Mouse (Mus musculus): ENCODE data around the gene Srrm2. TPM values are rescaled to one million over a fixed set of nuclear protein-coding genes. Genes with fewer than 3 reads are reported as not detected.
A peak's percentile ranks its signal among the peaks of the same experiment; 100 is the strongest.

The Srrm2 gene
- 91.7 to 297 TPM (median 188 TPM) in 3 replicates for total RNA-seq (2017)

DNA sequence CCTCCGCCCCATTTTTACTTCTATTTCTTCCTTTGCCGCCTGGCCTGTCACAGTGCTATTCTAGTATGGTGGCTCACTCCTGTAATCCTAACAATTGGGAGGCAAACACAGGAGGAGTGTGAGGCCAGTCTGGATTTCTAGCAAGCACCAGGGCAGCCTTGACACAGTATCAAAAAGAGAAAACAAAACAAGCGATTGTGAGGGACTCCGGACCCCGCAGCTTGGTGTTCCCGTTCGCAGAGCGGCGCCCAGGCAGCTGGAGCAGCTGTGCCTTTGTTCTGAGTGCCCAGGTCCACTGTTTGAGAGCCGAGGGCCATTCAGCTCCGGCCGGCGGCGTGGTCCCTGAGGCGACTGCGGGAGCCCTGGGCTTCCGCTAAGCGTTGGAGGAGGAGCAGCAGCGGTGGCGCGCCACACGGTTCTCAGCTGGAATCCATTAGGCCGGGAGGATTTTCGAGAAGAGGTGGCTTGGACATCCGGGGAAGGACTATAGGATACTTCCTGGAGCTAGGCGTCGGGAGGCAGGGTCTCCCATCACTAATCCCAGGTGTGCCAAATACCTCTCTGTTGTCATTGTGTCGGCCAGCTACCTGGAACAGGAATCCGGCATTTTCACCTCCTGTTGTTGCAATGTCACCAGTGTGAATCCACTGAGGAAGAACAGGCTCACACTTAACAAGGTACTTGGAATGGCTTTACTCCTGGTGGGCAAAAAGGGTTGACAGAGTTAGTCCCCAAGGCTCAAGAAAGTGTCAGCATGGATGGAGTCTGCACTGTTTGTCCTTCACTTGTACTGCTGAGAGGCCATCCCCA is at the start of gene Srrm2:
Gene Srrm2 (plus strand): TSS at position 264 of the 810 bp plus-strand sequence.
- peak; percentile 54 for ATAC-seq (replicated peaks; ENCODE audit: insufficient number of reproducible peaks, low FRiP score, low TSS enrichment, poor library complexity, severe bottlenecking)

DNA sequence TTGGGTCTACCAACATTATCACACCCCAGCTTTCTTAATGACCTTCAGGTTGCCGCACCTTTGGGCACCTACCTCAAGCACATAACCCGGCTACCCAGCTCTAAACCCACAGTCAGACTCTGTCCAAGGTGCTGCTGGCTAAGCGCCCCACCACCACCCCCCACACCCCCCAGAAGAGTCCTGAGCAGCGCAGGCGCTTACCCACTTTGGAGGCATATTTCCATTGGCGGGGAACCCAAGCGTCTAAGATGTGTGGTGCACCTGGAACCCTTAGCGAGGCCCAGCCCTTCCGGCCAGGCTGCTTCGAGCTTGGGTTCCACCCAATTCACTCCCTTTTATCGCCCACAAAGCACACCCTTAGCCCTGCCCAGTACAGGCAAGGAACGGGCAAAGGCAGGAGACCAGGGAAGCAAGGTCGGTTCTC is 49.7 kb upstream of the Srrm2 start, which contains the start of gene Paqr4:
Gene Paqr4 (minus strand): TSS at position 270 of the 424 bp plus-strand sequence.
- ATAC-seq (replicated peaks; ENCODE audit: insufficient number of reproducible peaks, low FRiP score, low TSS enrichment, poor library complexity, severe bottlenecking): no peak

DNA sequence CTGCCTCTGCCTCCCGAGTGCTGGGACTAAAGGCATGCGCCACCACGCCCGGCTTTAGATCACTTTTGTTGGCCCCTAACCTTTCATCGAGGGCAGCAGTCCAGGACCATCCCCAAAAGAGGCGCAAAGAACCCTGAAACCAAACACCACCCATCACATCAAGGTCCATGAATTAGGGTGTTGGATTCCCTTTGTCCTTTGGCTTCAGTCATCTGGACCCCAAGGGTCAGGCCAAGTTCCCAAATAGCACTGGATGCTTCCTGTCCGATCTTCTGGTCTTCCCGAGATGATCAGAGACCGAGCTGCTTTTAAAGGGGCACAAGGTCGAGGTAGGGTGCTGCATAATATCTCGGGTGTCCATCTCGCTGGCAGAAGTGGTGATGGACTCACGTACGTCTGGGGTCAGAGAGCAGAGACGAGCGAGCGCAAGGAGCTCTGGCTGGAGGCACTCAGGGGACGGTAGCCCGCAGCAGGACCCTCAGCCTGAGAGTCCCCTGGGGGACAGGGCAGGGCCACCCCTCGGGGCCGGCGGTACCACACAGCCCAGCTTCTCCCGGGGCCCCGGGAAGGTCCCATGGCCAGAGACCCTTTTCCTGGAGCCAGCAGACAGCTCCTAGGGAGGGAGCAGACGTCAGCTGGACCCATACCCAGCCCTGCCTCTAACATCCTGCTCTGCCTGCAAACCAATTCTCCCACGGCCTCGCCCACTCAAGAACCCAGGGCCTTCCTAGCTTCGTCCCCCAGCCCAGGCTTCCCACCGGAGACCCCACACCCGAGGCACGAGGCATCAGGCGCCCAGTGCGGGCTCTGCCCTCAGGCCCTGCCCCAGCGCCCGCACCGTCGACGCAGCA is 48.7 kb upstream of the Srrm2 start:
- ATAC-seq (replicated peaks; ENCODE audit: insufficient number of reproducible peaks, low FRiP score, low TSS enrichment, poor library complexity, severe bottlenecking): no peak

DNA sequence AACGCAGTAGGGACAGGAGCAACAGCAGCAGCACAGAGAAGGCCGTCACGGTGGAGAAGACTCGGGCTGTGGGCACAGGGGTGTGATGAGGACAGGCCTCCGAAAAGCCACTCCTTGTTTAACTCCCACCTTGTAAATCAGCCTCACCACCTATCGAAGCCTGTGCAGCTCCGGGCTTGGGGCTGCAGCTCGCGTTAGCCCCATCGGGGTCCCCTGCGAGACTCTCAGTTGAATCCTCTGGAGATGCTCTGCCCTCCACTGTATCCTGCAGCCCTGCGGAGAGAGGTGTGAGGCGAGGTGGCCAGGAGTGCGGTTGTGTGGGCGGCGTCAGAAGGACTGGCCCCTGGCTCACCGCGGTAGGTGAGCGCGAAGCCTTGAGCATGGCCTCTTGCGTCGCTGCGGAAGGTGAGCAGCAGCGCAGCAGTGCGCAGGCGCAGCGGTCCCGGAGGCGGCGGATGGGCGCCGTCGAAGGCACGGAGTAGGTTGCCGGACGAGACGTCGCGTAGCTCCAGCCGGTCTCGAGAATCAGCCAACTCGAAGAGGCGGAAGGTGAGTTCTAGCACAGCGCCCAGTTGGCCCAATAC is 48.0 kb upstream of the Srrm2 start:
- ATAC-seq (replicated peaks; ENCODE audit: insufficient number of reproducible peaks, low FRiP score, low TSS enrichment, poor library complexity, severe bottlenecking): no peak

DNA sequence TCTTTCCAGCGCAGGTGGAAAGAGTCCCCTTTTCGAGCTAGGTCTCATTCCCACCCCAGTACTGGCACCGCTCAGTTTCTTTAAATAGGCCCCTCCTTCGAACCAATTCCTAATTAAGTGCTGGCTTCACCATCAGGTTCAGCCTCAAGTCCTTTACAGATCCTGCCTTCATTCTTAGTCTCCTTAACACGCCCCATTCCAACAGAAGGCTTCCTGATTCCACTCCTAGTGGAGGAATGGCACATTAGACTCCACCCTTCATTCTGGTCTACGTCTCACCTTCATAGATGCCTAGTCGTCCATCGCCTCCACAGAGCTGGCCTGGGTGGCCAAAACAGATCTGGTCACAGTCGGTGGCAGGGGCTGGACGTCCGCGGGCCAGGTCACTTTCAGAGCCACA is 47.4 kb upstream of the Srrm2 start:
- ATAC-seq (replicated peaks; ENCODE audit: insufficient number of reproducible peaks, low FRiP score, low TSS enrichment, poor library complexity, severe bottlenecking): no peak

DNA sequence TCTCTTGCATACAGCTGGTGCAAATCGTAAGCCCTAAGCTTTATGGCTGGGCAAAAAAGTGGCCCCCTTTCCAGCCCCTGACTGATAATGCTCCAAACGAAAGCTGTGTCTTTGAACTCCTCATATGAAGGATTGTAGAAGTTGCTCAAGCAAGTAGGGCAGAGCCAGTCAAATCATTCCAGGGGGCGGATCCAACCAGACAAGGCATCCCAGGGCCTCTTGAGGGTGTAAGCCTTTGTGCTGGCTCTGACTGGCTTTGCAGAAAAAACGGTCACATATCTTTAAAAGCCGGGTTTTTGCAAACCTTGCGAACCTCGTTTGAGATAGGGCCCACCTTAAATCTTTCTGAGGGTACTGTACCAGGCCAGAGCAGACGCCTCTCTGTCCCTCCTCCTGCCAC is 46.3 kb upstream of the Srrm2 start:
- ATAC-seq (replicated peaks; ENCODE audit: insufficient number of reproducible peaks, low FRiP score, low TSS enrichment, poor library complexity, severe bottlenecking): no peak

DNA sequence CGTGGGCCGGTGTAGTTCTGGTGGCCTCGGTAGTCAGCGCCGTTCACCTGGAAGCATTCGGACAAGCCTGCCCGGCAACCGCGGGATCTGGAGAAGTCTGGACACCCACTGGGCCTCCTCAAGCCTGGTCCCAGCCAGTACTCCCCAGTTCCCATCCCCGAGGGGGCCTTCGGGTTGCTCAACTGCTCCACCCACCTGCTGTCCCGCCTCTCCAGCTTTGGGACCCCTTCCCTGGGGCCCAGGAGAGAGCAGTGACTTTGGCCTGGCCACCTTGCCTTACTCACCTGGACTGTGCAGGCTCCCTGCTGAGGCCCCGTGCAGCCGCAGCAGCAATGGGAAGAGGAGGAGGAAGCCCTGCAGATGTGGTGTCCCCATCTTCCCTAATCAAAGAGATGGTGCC is 45.7 kb upstream of the Srrm2 start:
- no peak for ATAC-seq (replicated peaks; ENCODE audit: insufficient number of reproducible peaks, low FRiP score, low TSS enrichment, poor library complexity, severe bottlenecking)

DNA sequence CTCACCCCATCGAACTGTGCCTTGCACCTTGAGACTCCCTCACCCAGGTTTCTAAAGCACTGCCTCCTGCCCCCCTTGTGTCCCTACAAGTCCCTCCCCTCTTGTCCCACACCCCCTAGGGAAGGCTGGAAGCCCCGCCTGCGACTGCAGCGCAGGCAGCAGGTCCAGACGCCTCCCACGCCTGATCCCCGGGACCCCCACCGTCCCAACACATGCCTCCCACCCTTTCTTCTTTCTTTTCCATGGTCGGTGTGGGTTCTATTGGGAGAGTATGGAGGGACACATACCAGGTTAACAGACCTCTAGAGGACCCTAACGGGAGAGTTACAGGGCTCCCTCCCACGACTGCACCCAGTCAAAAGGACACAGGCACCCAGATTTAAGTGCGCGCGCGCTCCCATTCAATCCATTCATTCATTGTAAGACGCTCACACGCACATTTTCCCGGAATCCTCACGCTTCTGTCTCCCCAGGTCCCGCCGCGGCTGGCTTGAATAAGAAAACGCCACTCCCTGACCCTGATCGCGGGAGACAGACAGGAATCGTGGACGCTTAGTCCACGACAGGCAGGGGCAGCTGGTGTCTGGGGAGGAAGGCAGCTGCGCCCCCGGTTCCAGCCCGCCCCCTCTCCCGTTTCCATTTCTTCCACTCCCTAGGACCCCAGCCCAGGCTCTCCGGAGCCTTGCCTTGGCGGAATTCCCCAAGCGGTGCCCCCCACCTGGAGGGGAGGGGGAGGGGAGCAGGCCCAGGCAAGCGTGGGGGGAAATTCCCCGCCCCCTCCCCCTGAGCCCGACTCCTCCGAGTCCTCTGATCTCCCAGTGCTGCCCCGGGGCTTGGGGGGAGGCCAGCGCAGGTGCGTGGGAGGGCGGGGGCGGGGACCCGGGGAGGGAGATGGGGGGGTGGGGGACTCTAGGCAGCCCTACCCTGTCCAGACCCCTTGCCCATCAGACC is 44.8 kb upstream of the Srrm2 start, which contains the start of gene Kremen2:
Gene Kremen2 (minus strand): TSS at position 533 of the 951 bp plus-strand sequence.
- ATAC-seq (replicated peaks; ENCODE audit: insufficient number of reproducible peaks, low FRiP score, low TSS enrichment, poor library complexity, severe bottlenecking): no peak

DNA sequence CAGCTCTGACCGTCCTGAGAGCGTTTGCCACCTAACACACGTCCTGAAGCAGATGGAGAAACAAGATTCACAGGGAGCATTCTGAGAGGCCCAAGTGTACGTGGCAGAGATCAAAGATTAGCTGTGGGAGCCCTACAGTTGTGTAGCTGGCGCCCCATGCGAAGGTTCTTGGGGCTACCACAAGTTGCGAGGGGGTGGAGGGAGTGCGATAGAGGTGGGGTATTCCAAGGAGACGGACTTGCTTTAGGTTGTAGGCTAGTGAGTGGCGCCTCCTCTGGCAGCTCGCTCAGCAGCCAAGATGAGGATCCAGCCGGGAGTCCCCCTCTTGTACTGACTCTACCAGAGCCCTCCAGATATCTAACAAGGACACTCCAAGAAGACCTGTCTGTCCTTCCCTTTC is 44.0 kb upstream of the Srrm2 start:
- ATAC-seq (replicated peaks; ENCODE audit: insufficient number of reproducible peaks, low FRiP score, low TSS enrichment, poor library complexity, severe bottlenecking): no peak

DNA sequence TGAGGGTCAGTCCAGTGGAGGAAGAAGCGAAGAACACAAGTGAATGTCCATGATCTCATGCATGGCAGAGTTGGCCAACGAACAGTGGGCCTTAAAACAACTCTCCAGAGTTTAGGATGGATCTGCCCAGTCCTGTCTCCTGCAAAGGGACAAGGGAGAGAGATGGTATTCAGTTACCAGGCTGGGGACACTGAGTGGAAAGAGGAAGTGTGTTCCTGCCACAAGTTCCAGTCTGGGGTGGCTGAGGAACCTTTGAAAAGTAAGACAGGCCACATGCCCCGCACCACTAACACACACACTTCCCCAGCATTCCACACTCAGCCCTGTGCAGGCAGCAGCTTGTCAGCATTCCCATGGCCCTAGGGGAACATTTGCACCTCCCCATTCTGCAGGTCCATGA is 43.6 kb upstream of the Srrm2 start:
- ATAC-seq (replicated peaks; ENCODE audit: insufficient number of reproducible peaks, low FRiP score, low TSS enrichment, poor library complexity, severe bottlenecking): 0 out of 2 replicates have a peak, but pooled peaks have one; percentile 7

DNA sequence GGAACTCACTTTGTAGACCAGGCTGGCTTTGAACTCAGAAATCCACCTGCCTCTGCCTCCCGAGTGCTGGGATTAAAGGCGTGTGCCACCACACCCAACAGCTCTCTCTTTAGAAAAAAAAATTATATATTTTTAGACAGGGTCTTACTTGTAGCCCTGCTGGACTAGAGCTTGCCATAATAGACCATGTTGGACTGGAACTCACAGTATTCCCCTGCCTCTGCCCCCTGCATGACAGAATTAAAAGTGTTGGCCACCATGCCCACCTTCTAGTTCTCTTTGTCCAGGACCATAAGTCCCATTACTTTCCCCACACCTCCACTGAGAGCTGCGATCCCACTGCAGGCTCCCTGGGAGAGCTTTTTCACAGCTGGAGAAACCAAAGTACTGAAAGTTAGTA is 42.9 kb upstream of the Srrm2 start:
- no peak for ATAC-seq (replicated peaks; ENCODE audit: insufficient number of reproducible peaks, low FRiP score, low TSS enrichment, poor library complexity, severe bottlenecking)

DNA sequence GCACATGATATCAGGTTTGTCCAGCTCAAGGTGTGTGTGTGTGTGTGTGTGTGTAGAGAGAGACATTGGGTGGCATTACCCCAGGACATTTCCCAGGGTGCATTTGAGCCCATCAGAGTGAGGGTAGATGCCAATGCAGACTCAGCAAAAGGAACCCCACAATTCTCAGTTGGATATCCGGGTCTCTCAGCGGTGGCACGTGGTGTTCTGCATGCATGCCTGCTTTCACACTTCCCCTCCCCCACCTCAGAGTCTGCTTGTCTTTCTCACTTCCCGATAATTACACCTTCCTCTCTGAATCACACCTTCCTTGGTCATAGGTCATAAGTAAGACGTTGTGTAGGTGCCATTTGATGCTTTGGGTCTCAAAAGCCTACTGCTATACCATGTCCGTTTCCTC is 42.3 kb upstream of the Srrm2 start:
- peak; percentile 20; the same call in 1 of the 2 replicates for ATAC-seq (replicated peaks; ENCODE audit: insufficient number of reproducible peaks, low FRiP score, low TSS enrichment, poor library complexity, severe bottlenecking)

DNA sequence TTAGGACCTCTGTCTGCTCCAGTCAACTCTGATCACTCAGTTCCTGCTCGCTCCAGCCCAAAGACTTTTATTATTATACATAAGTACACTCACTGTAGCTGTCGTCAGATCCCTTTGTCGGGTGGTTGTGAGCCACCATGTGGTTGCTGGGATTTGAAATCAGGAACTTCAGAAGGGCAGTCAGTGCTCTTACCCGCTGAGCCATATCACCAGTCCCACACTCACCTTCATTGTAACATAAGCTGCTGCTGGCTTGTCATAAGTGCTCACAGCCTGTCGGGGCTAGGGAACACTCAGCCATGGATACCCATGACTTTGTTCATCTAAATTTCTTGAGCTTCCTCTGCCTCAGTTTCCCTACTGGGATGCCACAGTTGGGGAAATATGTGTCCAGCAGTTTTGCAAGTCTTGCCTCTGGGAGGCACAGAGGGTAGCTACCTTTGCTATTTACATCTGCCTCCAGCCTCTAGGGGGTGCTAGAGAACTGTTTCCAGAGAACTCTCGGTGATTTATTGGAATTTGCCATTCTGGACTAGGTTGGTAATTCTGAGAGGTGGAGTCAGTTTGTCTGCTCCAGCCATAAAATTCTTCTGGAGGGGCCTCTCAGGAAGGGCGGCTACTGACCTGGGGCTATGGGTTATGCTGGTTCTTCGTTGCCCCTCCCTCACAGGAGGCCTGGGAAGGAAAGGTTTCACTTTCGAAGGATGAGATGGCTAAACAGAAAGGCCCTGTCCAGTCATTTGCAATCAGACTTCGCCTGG is 41.5 kb upstream of the Srrm2 start:
- ATAC-seq (replicated peaks; ENCODE audit: insufficient number of reproducible peaks, low FRiP score, low TSS enrichment, poor library complexity, severe bottlenecking): peak; percentile 11; the same call in 1 of the 2 replicates

DNA sequence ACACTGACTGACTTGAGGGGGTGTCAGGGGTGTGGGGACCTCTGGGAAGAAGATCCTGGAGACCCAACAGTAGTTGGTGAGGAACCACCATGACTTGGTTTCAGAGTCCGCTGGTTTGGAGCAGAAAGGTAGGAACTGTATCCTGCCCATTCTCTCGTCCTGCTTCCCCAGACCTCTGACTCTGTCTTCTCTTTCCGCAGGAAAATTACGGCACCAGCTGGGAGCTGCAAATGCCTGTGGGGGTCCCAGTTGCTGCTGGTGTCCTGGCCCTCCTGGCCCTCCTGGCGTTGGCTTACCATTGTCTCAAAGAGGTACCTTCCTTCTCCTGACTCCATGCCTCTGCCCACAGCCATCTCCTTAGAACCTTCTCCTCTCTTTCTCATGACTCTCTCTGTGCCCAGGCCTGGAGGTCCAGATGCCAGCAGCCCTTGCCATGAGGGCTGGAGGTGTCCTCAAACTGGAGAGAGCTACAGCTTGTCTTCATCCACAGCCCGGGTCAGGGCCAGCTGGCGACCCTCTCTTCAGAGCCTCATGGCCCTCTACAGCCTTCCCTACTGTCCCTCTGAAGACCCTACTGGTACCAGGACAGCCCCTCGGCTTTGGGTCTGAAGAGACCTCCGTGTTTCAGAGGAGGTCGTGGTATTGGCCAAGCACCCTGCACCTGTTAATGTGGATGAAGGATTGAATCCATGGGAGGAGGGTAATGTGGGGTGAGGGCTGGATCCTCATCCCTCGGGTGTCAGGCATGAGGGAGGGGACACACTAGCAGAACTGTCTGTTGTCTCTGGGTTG is 40.7 kb upstream of the Srrm2 start:
- no peak for ATAC-seq (replicated peaks; ENCODE audit: insufficient number of reproducible peaks, low FRiP score, low TSS enrichment, poor library complexity, severe bottlenecking)

DNA sequence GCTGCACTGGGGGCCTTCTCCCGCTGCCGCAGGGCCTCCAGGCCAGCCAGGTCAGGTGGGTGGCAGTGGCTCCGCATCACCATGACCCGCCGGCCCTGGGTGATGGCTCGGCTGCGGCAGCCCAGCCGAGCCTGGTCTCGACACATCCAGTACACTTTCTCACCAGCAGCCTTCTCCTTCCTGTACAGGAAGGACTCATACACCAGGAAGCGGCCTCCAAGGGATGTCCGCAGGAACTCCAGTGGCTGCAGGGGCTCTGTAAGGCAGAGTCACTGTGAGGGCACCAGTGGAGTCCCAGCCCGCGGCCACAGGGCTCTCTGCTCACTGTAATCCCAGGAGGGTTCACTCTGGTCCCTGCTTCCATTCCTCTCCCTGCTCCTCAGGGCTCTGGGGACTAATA is 34.6 kb upstream of the Srrm2 start:
- no peak for ATAC-seq (replicated peaks; ENCODE audit: insufficient number of reproducible peaks, low FRiP score, low TSS enrichment, poor library complexity, severe bottlenecking)

DNA sequence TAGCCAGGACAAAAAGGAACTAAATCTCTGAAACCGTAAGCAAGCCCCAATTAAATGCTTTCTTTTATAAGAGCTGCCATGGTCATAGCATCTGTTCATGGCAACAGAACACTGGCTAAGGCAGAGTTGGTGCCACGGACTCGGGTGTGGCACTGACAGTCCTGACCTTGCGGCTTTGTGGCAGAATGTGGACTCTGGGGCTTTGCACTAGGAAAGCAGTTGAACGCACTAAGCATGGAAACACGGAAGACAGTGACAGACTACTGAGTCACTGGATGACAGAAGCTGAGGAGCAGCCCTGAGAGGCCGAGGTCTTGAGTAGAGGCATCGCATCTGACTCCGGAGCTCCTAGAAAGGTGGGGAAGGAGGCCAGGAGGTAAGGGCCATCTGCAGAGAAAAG is 32.8 kb upstream of the Srrm2 start:
- ATAC-seq (replicated peaks; ENCODE audit: insufficient number of reproducible peaks, low FRiP score, low TSS enrichment, poor library complexity, severe bottlenecking): no peak

DNA sequence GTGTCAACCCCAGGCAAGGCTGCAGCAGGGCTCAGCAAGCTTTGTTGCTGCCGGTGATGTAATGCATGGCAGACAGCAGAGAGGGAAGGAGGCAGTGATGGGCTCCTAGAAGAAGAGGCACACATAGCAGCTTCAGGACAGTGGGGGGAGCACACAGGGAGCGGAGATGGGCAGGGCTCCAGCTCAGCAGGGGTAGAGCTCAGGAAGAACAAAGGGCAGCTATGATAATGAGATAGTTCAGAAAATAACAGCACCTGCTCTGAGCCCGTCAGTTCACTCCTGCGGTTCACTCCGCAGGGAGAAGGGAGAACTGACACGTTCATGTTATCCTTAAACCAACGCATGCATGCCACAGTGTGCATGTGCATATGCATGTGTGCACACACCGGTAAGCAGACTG is 31.5 kb upstream of the Srrm2 start:
- ATAC-seq (replicated peaks; ENCODE audit: insufficient number of reproducible peaks, low FRiP score, low TSS enrichment, poor library complexity, severe bottlenecking): no peak

Data from monocyte, adult 5-6 weeks (primary cell).